Mouse (Mus musculus) E14TG2a.4 (cell line): Measurements from ENCODE around the gene Apba1.

Experiments used
- H3K27me3 ChIP-seq: 2 replicates; pipeline ENCODE4 v1.6.1; 2014; ENCODE audit warnings: low read length, control low read depth; ENCODE audit not compliant: insufficient read depth
- H3K36me3 ChIP-seq: 2 replicates; pipeline ENCODE4 v1.6.1; 2014; ENCODE audit warnings: low read length, control low read depth; ENCODE audit not compliant: insufficient read depth
- H3K4me1 ChIP-seq: replicated peaks from 2 replicates; pipeline ENCODE4 v1.6.1; 2014; ENCODE audit warnings: low read depth, low read length, control low read depth
- H3K4me3 ChIP-seq: replicated peaks from 2 replicates; pipeline ENCODE4 v1.5.1; 2014; ENCODE audit warnings: mild to moderate bottlenecking, low read length
- H3K9me3 ChIP-seq: 2 replicates; pipeline ENCODE4 v1.6.1; 2014; ENCODE audit warnings: low read length, control low read depth
- CTCF ChIP-seq: conservative IDR thresholded peaks from 2 replicates; pipeline ENCODE4 v1.5.1; 2014; ENCODE audit warnings: low read length
- NANOG ChIP-seq: IDR thresholded peaks from 2 replicates; pipeline ENCODE4 v1.6.1; 2014; ENCODE audit warnings: borderline replicate concordance, low read length, mixed read lengths
- POU5F1 ChIP-seq: IDR thresholded peaks from 2 replicates; pipeline ENCODE4 v1.6.1; 2014; ENCODE audit warnings: low read length, borderline replicate concordance

Gene Apba1

GRCm38 (mm10) chr19:23893946-23894345, 135.3 kb downstream of the Apba1 start:
- Histone ChIP-seq H3K9me3 (no peaks in the 10 kb centered on the region), H3K4me1 (peaks cover 14% of the 10 kb centered on the region), H3K4me3 (peak overlapping the region; percentile 73), H3K27me3 (peaks cover 91% of the 10 kb centered on the region), H3K36me3 (no peaks in the 10 kb centered on the region)
- TF ChIP-seq POU5F1 (no peak), CTCF (peak; percentile 28)

GRCm38 (mm10) chr19:23894822-23895221, 136.1 kb downstream of the Apba1 start:
- H3K36me3 ChIP-seq, result no peaks in the 10 kb centered on the region
- H3K4me1 ChIP-seq, result peaks cover 15% of the 10 kb centered on the region

GRCm38 (mm10) chr19:23896915-23897314, 138.2 kb downstream of the Apba1 start:
- TF ChIP-seq CTCF (no peak), NANOG (no peak), POU5F1 (no peak)
- no peaks in the 10 kb centered on the region for H3K36me3 ChIP-seq
- H3K4me3 ChIP-seq, result no peak overlapping the region
- H3K27me3 ChIP-seq, result peaks cover 96% of the 10 kb centered on the region
- H3K9me3 ChIP-seq, result no peaks in the 10 kb centered on the region
- H3K4me1 ChIP-seq, result peaks cover 15% of the 10 kb centered on the region

More at GRCm38 (mm10) chr19:23894822-23895221, 136.1 kb downstream of the Apba1 start:
- Histone ChIP-seq H3K4me3 (no peak overlapping the region), H3K9me3 (no peaks in the 10 kb centered on the region), H3K27me3 (peaks cover 98% of the 10 kb centered on the region)
- TF ChIP-seq POU5F1 (no peak), CTCF (no peak), NANOG (no peak)

GRCm38 (mm10) chr19:23898501-23898900, 139.8 kb downstream of the Apba1 start:
- Histone ChIP-seq H3K27me3 (peaks cover 95% of the 10 kb centered on the region), H3K9me3 (no peaks in the 10 kb centered on the region), H3K4me1 (peaks cover 12% of the 10 kb centered on the region), H3K36me3 (no peaks in the 10 kb centered on the region), H3K4me3 (no peak overlapping the region)
- TF ChIP-seq CTCF (no peak), NANOG (no peak), POU5F1 (no peak)

- no peak for TF ChIP-seq NANOG
- peak; percentile 36 for TF ChIP-seq CTCF
- no peak for TF ChIP-seq POU5F1
- H3K36me3 ChIP-seq, result no peaks in the 10 kb centered on the region
- peaks cover 8% of the 10 kb centered on the region for H3K4me1 ChIP-seq
- H3K9me3 ChIP-seq, result no peaks in the 10 kb centered on the region
- H3K4me3 ChIP-seq, result no peak overlapping the region
- H3K27me3 ChIP-seq, result peaks cover 82% of the 10 kb centered on the region
These were observed 142.5 kb downstream of the Apba1 start for GRCm38 (mm10) chr19:23901177-23901576.

- H3K36me3 ChIP-seq, result no peaks in the 10 kb centered on the region
- no peak overlapping the region for H3K4me3 ChIP-seq
- no peaks in the 10 kb centered on the region for H3K9me3 ChIP-seq
- peaks cover 8% of the 10 kb centered on the region for H3K4me1 ChIP-seq
- TF ChIP-seq POU5F1 (no peak), CTCF (no peak), NANOG (no peak)
- H3K27me3 ChIP-seq, result peaks cover 77% of the 10 kb centered on the region
These were observed 143.1 kb downstream of the Apba1 start for GRCm38 (mm10) chr19:23901768-23902167.

- Histone ChIP-seq H3K9me3 (no peaks in the 10 kb centered on the region), H3K4me1 (peaks cover 8% of the 10 kb centered on the region), H3K4me3 (no peak overlapping the region), H3K36me3 (no peaks in the 10 kb centered on the region), H3K27me3 (peaks cover 69% of the 10 kb centered on the region)
- TF ChIP-seq CTCF (no peak), POU5F1 (no peak), NANOG (no peak)
These were observed 144.4 kb downstream of the Apba1 start for GRCm38 (mm10) chr19:23903066-23903465.

GRCm38 (mm10) chr19:23904922-23905321, 146.2 kb downstream of the Apba1 start:
- H3K9me3 ChIP-seq, result no peaks in the 10 kb centered on the region
- no peak for TF ChIP-seq CTCF
- no peak for TF ChIP-seq POU5F1

GRCm38 (mm10) chr19:23905772-23906171, 147.1 kb downstream of the Apba1 start:
- Histone ChIP-seq H3K36me3 (no peaks in the 10 kb centered on the region), H3K9me3 (no peaks in the 10 kb centered on the region), H3K4me3 (no peak overlapping the region), H3K4me1 (no peaks in the 10 kb centered on the region), H3K27me3 (peaks cover 51% of the 10 kb centered on the region)
- TF ChIP-seq NANOG (no peak), CTCF (no peak), POU5F1 (no peak)

More at GRCm38 (mm10) chr19:23904922-23905321, 146.2 kb downstream of the Apba1 start:
- H3K4me3 ChIP-seq, result no peak overlapping the region
- peaks cover 53% of the 10 kb centered on the region for H3K27me3 ChIP-seq
- no peaks in the 10 kb centered on the region for H3K36me3 ChIP-seq
- H3K4me1 ChIP-seq, result no peaks in the 10 kb centered on the region
